Mouse (Mus musculus) megakaryocyte progenitor cell, adult 5-6 weeks (primary cell): Measurements from ENCODE around the gene Hist1h2af. TPM values are rescaled to one million over a fixed set of nuclear protein-coding genes. Genes with fewer than 3 reads are reported as not detected.

ENCODE experiments used
- ATAC-seq: replicated peaks from 2 replicates; pipeline ENCODE4 v1.8.0; 2016; ENCODE audit warnings: mild to moderate bottlenecking, moderate TSS enrichment, inconsistent platforms; ENCODE audit not compliant: poor library complexity
- total RNA-seq, 2 experiments: library from RNA; stranded (forward) in 1 of 2; stranded (reverse) in 1 of 2; fragments of 157-497, 149-512 nt in 1 of 2; fragments of 200-1000 nt in 1 of 2; gene quantifications; 2 replicates each; pipeline versions ENCODE4 v1.2.3 to v1.2.4; 2015 to 2017

Gene Hist1h2af
- total RNA-seq (2015), result 36.0 and 48.7 TPM in 2 replicates
- 1,885 and 2,197 TPM in 2 replicates for total RNA-seq (2017)

DNA sequence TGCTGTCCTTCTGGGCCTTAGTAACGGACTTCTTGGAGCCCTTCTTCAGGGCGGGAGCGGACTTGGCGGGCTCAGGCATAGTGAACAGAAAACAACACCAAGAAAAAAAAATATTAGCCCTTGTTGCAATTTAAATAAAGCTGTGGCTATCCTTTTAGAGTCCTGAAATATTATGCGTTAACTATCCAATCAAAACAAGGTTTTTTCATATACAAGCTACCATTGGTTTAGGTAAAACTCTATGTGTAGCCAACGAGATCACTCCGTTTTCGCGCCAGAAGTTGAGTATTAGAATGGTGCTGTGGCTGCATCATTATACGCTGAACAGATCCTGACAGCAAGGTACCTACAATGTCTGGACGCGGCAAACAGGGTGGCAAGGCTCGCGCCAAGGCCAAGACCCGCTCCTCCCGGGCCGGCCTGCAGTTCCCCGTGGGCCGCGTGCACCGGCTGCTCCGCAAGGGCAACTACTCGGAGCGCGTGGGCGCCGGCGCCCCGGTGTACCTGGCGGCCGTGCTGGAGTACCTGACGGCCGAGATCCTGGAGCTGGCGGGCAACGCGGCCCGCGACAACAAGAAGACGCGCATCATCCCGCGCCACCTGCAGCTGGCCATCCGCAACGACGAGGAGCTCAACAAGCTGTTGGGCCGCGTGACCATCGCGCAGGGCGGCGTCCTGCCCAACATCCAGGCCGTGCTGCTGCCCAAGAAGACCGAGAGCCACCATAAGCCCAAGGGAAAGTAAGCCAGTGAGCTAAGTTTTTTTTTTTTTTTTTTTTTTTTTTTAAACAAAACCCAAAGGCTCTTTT lies at the start of gene Hist1h2af:
TSS of gene Hist1h2af (plus strand) at position 347 of the 808 bp plus-strand sequence.
- ATAC-seq, result peak; percentile 33

DNA sequence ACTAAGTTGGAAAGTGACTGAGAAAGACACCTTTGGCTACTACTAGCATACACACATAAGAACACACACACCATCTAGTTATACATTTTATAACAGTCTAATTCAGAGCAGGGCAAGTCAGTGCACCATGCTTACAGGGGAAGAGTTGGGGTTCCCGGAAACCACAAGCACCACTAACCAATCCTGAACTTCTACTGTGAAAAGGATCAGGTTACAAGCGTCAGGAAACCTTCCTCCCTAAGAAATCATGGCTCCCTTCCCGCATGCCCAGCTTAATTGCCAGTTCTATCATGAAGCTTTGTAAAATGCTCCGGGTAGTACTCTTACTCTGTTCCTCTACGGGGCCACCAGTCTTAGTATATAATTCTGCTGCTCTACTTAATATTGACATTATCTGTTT lies 48.4 kb upstream of the Hist1h2af start:
- no peak for ATAC-seq

DNA sequence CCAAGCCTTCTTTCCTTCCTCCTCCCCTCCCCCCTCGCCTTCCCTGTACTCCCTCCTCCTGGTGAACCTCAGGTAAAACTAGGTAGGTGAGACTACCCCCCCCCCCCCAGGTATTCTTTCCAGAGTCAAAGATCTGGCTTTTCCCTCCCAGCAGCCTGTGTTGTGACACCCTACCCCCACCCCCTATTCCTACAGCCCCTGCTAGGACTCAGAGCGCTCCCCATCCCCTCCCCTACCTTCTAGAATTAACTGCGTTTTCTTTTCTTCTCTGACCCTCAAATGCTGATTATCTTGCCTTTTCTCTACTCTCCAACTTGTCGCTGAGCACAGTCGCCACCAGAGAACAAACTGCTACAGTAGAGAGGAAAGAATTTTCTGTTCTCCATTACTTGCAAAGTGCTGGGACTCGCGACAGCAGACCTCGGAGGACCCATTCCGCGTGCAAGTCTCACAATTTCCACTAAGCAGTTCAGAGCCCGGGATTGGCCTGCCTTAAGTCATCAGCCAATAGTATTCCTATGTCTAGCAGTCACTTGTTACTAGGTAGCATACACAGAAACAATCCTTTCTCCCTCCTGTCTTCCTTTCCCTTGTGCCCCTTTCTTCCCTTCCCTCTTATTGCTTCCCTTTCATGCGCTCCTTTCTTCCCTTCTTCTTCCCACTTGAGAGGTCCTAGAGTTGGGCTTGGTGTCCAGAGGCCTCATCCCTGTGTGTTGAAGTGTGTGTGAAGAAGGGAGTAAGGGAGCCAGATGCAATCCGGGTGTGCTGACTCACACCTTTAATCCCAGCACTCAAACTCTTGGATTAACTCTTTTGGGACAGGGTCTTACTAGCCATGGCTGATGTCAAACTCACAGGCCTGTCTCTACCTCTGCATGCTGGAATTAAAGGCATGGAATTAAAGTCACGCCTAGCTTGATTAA lies 45.0 kb upstream of the Hist1h2af start, which contains the start of gene Btn2a2:
TSS of gene Btn2a2 (minus strand) at position 458 of the 923 bp plus-strand sequence.
- ATAC-seq, result peak; percentile 95

DNA sequence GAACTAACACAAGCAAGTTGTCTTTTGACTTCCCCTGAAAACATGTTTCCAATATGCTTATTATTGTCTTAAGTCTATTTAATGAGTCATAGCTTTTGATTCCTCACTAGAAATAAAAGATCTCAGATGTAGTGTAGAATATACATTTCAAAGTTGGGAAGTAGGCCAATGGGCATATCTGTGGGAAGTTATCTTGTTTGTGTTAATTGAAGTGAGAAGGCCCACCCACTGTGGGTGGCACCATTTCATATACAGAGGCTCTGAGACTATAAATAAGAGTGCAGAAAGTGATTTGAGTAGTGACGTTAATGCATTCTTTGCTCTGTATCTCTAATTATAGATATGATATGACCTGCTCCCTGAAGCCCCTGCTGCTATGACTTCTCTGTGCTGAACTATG lies 42.8 kb upstream of the Hist1h2af start:
- ATAC-seq, result no peak

DNA sequence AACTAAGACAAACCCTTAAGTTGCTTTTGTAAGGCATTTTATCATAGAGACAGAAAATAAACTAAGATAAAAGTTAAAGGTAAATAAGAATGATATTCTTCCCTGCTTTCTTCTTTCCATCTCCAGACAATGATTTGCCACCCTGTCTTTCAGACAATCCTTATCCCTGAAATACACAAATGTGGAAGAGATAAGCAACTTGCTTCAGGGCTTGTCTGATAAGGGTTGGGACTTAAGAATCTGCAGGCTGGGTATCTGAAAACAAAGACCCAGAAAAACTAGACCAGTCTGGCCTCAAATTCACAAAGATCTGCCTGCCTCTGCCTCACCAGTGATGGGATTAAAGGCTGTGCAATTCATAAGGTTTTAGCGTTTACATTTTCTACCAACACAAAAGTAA lies 42.4 kb upstream of the Hist1h2af start:
- no peak for ATAC-seq

DNA sequence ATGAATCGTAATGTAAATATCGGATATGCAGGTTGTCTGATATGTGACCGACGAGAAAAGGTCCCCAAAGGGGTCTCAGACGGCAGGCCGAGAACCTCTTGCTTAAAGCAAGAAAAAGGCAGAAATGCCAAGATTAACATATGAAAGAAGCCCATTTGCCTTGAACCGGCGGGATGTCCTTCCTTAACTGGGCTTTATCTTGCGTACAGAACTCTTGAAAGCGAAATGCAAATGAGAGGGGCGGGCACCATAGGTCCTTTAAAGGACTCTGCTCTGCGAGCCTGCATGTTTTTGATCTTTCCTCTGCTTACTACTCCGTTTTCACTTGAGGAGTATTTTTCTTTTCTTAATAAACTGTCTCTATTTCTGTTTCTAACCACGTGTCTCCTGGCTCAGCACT lies 41.7 kb upstream of the Hist1h2af start:
- ATAC-seq, result peak; percentile 47

DNA sequence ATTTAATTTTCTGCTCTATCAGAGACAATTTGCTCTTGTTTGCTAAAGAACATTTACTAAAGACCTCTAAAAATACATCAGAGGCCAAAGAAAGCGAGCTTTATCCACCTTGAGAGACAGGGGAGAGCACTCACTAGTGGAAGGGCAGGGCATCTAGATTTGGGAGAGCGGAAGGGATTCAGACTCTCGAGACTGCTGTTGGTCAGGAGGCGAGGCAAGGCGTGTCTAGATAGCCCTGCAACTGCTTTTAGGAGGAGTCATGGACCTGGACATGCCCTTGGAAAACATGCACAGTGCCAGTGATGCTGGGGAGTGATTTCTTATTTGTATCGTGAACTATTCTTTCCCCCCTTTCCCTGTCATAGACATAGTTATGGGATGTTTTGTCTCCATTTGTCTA lies 38.2 kb upstream of the Hist1h2af start:
- ATAC-seq, result no peak

DNA sequence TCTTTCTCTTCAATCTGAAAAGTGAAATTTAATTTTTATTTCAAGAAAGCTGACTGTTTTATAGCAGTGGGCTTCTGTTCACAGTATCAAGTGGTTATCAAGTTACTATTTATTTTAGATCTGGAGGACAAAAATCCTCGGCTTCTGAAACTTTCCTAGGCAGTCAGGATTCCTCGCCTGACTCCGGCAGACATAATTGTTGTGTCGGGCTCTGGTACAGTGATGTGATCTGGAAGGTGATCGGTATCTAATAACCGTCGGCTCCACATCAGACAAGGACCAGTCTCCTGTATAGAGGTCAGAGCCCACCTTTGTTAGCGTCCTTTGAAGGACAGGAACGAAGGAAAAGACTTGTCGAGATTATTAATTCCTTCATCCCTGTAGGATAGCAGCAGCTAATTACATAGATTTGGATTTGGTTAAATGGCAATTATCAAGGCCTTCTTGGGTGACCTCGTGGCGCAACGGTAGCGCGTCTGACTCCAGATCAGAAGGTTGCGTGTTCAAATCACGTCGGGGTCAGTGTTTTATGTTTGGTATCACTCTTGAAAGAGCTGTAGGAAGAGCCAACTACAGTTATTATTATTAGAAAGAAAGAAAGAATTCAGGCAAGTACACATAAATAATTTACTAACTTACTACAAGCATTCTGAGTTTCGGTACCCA lies 35.9 kb upstream of the Hist1h2af start:
- ATAC-seq, result peak; percentile 24; the same call in 1 of the 2 replicates

DNA sequence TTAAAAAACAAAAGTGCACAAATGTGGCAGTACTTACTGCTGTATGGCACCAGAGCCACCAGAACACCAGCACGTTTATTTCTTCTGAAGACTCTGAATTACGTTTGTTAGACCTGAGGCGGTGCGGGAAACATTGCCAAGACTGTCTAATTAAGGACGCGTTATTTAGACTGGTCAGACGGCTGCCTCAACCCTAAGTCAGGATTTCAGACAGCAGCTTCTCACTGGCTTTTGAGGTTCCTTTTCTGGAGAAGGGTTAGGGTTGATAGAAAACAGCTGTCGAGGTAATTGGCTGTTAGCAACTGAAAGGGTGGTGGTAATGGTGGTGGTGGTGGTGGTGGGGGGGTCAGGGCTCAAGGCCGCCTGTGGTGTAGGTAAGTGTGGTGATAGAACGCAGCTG lies 35.1 kb upstream of the Hist1h2af start:
- ATAC-seq, result no peak

DNA sequence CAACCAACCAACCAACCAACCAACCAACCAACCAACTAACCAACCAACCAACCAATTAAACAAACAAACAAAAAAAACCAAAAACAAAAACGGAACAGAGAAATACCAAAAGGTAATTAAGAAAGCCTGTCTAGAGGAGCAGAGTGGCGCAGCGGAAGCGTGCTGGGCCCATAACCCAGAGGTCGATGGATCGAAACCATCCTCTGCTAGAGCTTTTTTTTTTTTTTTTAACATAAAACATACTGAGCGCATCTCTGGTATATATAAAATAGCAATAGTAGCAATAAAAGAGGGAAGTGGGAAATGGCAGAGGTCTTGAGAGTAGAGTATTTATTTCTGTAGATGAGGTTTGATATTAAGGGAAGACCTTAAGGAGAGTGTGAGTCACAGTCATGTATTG lies 33.8 kb upstream of the Hist1h2af start:
- peak; percentile 9; the same call in 1 of the 2 replicates for ATAC-seq

DNA sequence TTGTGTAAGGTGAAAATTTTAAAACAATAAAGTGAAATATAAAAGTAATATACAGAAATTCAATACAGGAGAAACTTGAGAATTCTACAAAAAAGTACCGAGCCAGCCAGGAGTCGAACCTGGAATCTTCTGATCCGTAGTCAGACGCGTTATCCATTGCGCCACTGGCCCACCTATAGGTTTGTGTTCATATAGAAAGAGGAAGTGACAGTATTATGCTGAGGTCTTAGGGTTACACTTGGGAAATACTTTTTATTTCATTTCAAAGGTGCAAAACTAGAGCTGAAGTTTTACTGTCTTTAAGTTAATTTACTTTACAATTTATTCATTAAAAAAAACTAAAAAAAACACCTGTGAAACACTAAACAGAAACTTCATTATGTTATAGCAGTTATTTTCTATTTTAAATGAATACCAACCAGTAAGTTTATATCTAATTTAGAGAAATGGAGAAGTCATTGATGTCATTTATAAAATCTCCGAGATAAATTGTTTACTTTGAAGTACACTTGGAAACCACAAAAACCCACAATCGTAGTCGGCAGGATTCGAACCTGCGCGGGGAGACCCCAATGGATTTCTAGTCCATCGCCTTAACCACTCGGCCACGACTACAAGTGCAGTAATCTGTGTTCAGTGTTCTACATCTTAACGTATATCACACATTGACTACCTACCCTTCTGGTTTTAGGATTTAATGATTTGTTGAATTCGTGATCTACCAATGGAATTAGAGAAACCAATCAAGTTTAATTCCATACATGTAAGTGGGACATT lies 33.1 kb upstream of the Hist1h2af start:
- peak; percentile 62 for ATAC-seq

DNA sequence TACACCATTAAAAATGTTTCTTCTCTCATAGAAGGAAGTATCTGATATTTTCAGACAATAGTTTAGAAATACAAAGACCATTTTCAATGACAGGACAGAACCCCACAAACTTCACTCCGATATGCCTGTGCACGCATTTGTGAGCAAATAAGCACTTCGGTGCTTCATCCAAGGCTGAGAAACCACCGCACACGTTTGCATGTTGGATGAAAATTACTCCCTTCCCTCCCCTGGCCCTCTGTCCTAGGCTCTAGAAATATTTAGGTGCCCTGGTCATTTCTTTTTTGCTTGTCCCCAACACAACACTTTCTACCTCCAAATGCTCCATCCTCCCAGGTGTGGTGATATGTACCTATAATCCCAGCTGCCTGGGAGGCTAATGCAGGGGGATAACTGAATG lies 32.2 kb upstream of the Hist1h2af start:
- ATAC-seq, result no peak

DNA sequence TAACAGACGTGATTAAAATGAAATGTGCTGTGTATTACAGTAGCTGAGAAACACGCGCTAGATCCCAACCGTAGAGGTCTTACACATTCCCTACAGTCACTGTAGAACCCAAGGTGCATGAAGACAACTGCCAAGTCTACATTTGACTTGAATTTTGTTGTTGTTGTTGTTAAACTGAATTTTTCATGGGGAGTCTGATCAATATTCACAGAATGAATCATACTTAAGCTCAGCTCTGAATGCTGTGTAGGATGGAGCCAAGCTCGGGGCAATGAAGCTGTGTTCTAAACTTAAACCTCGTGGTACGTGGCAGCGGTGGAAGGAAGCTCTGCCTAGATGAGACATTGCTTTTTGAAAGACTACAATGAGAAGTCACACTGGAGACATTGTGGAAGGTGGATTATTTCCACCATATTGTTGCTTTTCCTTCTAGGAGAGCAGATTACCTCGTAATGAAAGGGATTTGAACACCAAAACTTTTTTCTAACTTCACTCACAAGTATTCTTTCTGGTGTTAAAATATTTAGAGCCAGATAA lies 31.6 kb upstream of the Hist1h2af start:
- ATAC-seq, result no peak

DNA sequence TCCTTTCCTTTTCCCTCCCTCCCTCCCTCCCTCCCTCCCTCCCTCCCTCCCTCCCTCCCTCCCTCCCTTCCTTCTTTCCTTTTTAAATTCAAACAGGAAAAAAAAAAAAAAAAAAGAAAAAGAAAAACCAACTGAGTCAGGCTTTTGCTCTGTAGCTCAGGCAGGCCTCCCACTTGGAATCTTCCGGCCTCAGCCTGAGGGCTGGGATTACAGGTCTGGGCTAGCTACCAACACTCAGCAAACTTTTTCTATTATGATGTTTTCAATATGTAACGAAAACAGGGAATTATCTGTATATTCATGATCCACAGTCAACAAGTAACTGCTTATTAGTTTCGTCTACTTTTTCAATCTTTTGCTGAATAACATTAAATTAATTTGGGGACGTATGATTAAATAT lies 30.8 kb upstream of the Hist1h2af start:
- no peak for ATAC-seq

DNA sequence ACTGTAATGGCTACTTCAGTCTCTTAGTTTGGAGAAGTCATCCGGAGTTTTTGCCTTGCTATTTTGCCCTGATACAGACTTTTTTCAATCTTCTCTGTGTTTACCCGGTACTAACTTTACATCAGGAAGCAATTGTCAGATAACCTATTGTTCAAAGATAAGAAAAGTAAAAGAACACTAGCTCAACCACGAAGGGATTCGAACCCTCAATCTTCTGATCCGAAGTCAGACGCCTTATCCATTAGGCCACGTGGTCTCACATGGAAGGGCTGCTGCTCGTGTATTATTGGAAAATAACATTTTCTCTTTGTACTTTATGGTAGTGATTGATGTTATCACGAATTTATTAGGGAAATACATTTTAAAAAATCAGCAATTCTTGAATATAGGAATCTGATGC lies 29.9 kb upstream of the Hist1h2af start:
- peak; percentile 60 for ATAC-seq

DNA sequence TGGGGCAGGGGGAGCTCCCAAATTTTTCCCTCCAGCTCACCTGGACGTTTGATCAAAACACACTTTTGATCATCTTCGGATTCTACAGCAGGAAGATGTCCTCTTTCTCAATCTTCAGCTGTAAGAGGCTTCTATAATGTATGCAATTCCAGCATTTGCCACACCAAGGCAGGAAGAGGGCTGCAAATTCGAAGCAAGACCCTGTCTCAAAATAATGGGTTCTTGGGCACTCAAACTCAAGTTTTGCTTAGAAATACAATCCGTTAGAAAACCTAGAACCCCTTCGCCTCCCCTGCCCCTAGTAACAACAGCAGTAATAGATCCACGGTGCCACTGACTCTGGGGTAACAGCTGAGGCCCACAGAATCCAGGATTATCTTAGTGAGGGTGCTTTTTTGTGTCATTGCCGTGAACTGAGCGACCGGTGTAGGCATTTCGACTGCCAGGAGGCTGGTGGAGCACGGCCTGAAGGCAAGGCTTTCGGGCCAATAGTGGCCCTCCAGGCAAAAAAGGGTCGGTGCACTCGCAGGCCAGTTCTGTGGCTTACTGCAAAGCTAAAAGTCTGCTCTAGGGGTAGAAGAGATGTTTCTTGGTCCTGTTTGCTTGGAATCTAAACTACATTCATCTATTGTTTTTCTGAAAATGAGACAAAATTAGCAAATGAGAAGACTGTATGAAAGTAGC lies 27.9 kb upstream of the Hist1h2af start:
- ATAC-seq, result no peak

DNA sequence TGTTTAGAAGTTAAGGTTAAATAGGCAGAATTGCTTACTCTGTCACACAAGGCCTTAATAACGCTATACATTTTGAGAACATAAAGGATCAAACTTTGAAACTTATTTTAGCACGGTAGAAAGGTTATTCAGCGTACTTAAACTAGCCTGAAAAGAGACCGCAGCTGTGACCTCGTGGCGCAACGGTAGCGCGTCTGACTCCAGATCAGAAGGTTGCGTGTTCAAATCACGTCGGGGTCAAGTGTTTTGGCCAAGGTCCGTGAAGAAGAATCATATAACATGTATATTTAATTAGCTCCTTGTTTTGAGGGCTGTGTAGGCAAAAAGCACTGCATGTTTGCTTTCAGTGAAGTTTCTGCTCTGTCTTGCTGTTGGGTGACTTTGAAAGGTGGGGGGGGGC lies 27.4 kb upstream of the Hist1h2af start:
- ATAC-seq, result peak; percentile 42

DNA sequence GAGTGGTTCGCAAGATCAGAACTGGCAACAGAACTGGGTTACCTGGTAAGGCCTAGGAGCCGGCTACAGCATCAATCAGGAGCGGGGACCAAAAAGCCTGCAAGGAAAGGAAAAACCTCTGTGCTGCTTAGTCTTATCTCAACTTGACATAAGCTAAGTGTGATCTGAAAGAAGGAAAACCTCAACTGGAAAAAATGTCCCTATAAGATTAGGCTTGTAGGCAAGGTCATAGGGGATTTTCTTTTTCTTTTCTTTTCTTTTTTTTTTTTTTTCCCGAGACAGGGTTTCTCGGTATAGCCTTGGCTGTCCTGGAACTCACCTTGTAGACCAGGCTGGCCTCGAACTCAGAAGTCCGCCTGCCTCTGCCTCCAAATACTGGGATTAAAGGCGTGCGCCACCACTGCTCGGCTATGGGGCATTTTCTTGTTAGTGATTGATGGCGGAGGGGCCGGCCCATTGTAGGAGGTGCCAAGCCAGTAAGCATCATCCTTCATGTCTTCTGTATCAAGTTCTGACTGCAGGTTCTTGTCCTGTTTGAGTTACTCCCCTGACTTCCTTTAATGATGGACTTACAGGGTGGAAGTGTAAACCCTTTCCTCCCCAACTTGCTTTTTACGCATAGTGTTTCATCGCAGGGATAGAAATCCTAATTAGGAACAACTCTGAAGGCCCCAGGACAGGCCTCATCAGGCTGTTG lies 26.7 kb upstream of the Hist1h2af start:
- peak; percentile 23; the same call in 1 of the 2 replicates for ATAC-seq

DNA sequence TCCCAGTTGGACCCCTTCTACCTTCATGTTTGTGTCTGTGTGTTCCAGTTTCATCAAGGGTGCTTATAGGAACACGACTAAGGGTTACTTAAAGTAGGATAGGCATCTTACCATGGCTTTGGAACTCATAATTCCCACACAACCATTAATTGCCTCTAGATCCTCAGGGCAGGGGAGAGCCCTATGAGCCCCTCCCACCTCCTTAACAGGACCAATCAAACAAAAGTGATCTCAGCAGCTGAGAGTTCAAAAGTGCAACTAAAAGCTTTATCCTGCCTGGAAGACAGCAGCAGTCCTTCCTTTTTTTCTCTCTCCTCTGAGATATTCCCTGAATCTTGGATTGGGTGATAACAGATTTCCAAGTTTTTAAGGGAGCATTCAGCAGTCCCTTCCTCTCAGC lies 23.6 kb upstream of the Hist1h2af start:
- ATAC-seq, result no peak
